Mouse (Mus musculus): ENCODE results near the gene Bptf.
A peak's percentile ranks its signal among the peaks of the same experiment; 100 is the strongest.

DNA sequence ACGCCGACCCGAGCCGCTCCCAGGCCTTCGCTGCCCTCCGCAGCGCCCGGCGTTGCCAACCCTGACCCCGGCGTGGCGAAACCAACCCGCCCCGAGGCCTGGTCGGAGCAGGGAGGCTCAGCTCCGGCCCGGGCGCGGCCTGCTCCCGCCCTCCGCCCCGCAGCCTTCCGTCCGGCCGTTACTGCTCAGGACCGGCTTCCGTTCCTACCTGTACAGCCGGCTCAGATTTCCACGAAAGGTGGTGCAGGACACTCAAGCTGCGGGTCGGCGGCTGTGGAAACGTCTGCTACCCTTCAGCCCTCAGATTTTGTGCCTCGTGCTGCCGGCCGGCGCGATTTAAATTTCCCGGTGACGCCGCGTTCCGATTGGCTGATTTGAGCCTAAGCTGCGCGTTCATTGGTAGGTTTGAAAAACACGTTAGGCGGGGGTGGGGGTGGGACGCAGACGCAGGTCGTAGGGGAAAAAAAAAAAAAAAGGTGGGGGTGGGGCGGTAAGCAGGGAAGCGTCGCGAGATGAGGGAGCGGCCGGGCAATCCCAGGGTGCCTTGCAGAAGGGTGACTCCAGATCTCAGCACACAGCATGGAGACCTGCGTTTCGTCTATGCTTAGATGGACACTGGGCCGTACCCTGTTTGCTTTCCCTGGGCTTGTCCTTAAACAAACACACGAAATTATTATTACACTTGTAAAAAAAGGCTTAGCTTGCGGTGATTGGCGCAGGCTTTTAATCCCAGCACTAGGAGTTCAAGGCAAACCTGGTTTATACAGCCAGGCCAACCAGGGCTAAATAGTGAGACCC, 132.6 kb downstream of the Bptf start, which contains the start of gene Kpna2:
- TF ChIP-seq CTCF (IDR thresholded peaks at IDR 0.05; ENCODE audit: control insufficient read depth, insufficient read depth, insufficient replicate concordance, low read depth, low read length) (no peak), POLR2A (IDR thresholded peaks at IDR 0.05; ENCODE audit: control insufficient read depth, low read depth, low read length) (peak; percentile 94)
